Mouse (Mus musculus) heart, postnatal 0 days (tissue): ENCODE data around the gene Rnaseh2b.

Experiments
- CTCF ChIP-seq: IDR thresholded peaks from 2 replicates; pipeline ENCODE4 v1.5.1; 2016; ENCODE audit warnings: antibody characterized with exemption, control low read depth, low read depth
- EP300 ChIP-seq: IDR thresholded peaks from 2 replicates; pipeline ENCODE4 v1.6.1; 2016; ENCODE audit warnings: antibody characterized with exemption, low read depth

DNA sequence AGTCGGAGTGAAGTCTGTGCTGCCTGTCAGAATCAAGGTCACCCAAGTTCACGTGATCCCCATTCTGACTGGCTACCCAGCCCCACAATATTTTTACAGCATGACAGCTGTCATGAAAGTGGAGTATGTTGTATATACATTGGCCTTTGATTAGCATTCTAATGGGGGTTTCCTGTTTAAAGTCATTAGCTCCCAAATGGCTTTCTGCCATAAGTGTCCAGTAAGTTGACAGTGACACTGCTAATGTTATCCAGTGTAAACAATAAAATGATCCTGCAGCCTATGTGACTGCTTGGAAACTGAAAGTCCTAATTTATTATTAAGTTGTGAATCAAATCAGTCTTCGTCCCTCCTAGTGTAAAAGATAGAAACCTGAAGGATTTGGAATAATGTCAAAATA lies 33.6 kb downstream of the Rnaseh2b start:
- TF ChIP-seq EP300 (no peak), CTCF (no peak)
